Mouse (Mus musculus): ENCODE measurements around the gene Fsd1l. TPM values are rescaled to one million over a fixed set of nuclear protein-coding genes. Genes with fewer than 3 reads are reported as not detected.

Gene Fsd1l
- total and polyA plus RNA-seq, 3 experiments = 0.25 to 0.39 (median 0.26) TPM

- no peak overlapping the region for H3K4me3 ChIP-seq (replicated peaks in 1 of 3; ENCODE audit: low read depth in 2 of 3, low read length in 2 of 3, poor library complexity in 1 of 3)
- no peak overlapping the region for H3K4me2 ChIP-seq (ENCODE audit: insufficient read depth, low read depth, poor library complexity, severe bottlenecking)
- H3K4me1 ChIP-seq (ENCODE audit: control insufficient read depth in 1 of 2, insufficient read depth in 2 of 2) = peaks cover 7 to 15% of the 10 kb centered on the region in 2 experiments
- in situ Hi-C loops (cut with MboI; ENCODE audit: low pct_ligation_motif_present, low pct_unique_long_range_greater_than_20kb, low sequenced_read_pairs) (loop anchor here (10.0 kb wide), 1 partner anchor 95 kb away; the partner anchor contains the start of gene Fktn), dilution Hi-C loops (cut with MboI; ENCODE audit: extremely low pct_ligation_motif_present, extremely low pct_unique_long_range_greater_than_20kb, low sequenced_read_pairs) (no loop called here)
- H3K79me2 ChIP-seq (replicated peaks; ENCODE audit: control insufficient read depth, extremely low read depth, insufficient read depth, poor library complexity, severe bottlenecking) = no peaks in the 10 kb centered on the region
- no peaks in the 10 kb centered on the region for H3K27me3 ChIP-seq (replicated peaks)
- TF ChIP-seq ZC3H11A (IDR thresholded peaks at IDR 0.05; ENCODE audit: low read depth, low read length) (no peak), USF1 (IDR thresholded peaks at IDR 0.05; ENCODE audit: low read depth, low read length) (no peak), MAZ (IDR thresholded peaks at IDR 0.05; ENCODE audit: low read depth, low read length) (no peak), TCF12 (IDR thresholded peaks at IDR 0.05; ENCODE audit: low read depth, low read length) (no peak)
- no peaks in the 10 kb centered on the region for H3K9me3 ChIP-seq (replicated peaks; ENCODE audit: low read length)
- no peak for DNase-seq (ENCODE audit: extremely low read depth)
- H3K9ac ChIP-seq (ENCODE audit: insufficient read depth, low read depth) = no peak overlapping the region
- no peak overlapping the region for H3K27ac ChIP-seq (ENCODE audit: insufficient read depth, low read depth)
- H3K36me3 ChIP-seq (replicated peaks in 1 of 2; ENCODE audit: control insufficient read depth in 1 of 2, insufficient read depth in 1 of 2, low read length in 1 of 2) = no peaks in the 10 kb centered on the region
Observed at GRCm38 (mm10) chr4:53620104-53620503, 11.2 kb upstream of the Fsd1l start.

- no peaks in the 10 kb centered on the region for H3K36me3 ChIP-seq (replicated peaks in 1 of 2; ENCODE audit: control insufficient read depth in 1 of 2, insufficient read depth in 1 of 2, low read length in 1 of 2)
- peak; percentile 60 for DNase-seq (ENCODE audit: extremely low read depth)
- H3K79me2 ChIP-seq (replicated peaks; ENCODE audit: control insufficient read depth, extremely low read depth, insufficient read depth, poor library complexity, severe bottlenecking) = no peaks in the 10 kb centered on the region
- no peaks in the 10 kb centered on the region for H3K9me3 ChIP-seq (replicated peaks; ENCODE audit: low read length)
- in situ Hi-C loops (cut with MboI; ENCODE audit: low pct_ligation_motif_present, low pct_unique_long_range_greater_than_20kb, low sequenced_read_pairs) = loop anchor here (10.0 kb wide), 1 partner anchor 94 kb away; the partner anchor contains the start of gene Fktn
- no peaks in the 10 kb centered on the region for H3K27me3 ChIP-seq (replicated peaks)
- dilution Hi-C loops (cut with MboI; ENCODE audit: extremely low pct_ligation_motif_present, extremely low pct_unique_long_range_greater_than_20kb, low sequenced_read_pairs) = no loop called here
- no peak overlapping the region for H3K27ac ChIP-seq (ENCODE audit: insufficient read depth, low read depth)
- no peak overlapping the region for H3K4me3 ChIP-seq (replicated peaks in 1 of 3; ENCODE audit: low read depth in 2 of 3, low read length in 2 of 3, poor library complexity in 1 of 3)
- H3K9ac ChIP-seq (ENCODE audit: insufficient read depth, low read depth) = no peak overlapping the region
- H3K4me1 ChIP-seq (ENCODE audit: control insufficient read depth in 1 of 2, insufficient read depth in 2 of 2) = peaks cover 7 to 15% of the 10 kb centered on the region in 2 experiments
- H3K4me2 ChIP-seq (ENCODE audit: insufficient read depth, low read depth, poor library complexity, severe bottlenecking) = no peak overlapping the region
- TF ChIP-seq EP300 (IDR thresholded peaks at IDR 0.05; ENCODE audit: low read length) (peak; percentile 94), NELFE (IDR thresholded peaks at IDR 0.05; ENCODE audit: low read depth, low read length) (no peak), CHD2 (IDR thresholded peaks at IDR 0.05; ENCODE audit: low read length) (peak; percentile 26; the same call in 1 of the 2 replicates), JUND (conservative IDR thresholded peaks at IDR 0.05; ENCODE audit: low read depth, low read length) (peak; percentile 53; the same call in 1 of the 2 replicates), BHLHE40 (IDR thresholded peaks at IDR 0.05; ENCODE audit: low read depth, low read length) (peak; percentile 23), IRF4 (IDR thresholded peaks at IDR 0.05; ENCODE audit: low read depth, low read length) (peak; percentile 82), E2F4 (IDR thresholded peaks at IDR 0.05; ENCODE audit: insufficient replicate concordance, low read depth, low read length) (no peak)
Observed at GRCm38 (mm10) chr4:53621084-53621483, 10.2 kb upstream of the Fsd1l start.

GRCm38 (mm10) chr4:53621490-53621889, 9.8 kb upstream of the Fsd1l start:
- no peak for TF ChIP-seq KAT2A (IDR thresholded peaks at IDR 0.05; ENCODE audit: insufficient replicate concordance, low read length)
- TF ChIP-seq HCFC1 (IDR thresholded peaks at IDR 0.05; ENCODE audit: low read depth, low read length) = no peak
- TF ChIP-seq POLR2AphosphoS2 (IDR thresholded peaks at IDR 0.05; ENCODE audit: low read depth, low read length) = no peak
- no peak for TF ChIP-seq RAD21 (IDR thresholded peaks at IDR 0.05; ENCODE audit: low read depth, low read length)
- TF ChIP-seq EP300 (IDR thresholded peaks at IDR 0.05; ENCODE audit: low read length) = no peak
- TF ChIP-seq PAX5 (IDR thresholded peaks at IDR 0.05; ENCODE audit: low read length) = no peak
- no peak for TF ChIP-seq NRF1 (IDR thresholded peaks at IDR 0.05; ENCODE audit: low read depth, low read length)
- TF ChIP-seq ZMIZ1 (IDR thresholded peaks at IDR 0.05; ENCODE audit: low read depth, low read length) = no peak
- TF ChIP-seq ZNF384 (IDR thresholded peaks at IDR 0.05; ENCODE audit: low read depth, low read length) = no peak
- TF ChIP-seq CHD1 (IDR thresholded peaks at IDR 0.05; ENCODE audit: low read depth, low read length) = no peak
- no peak for TF ChIP-seq SIN3A (IDR thresholded peaks at IDR 0.05; ENCODE audit: low read length)
- no peak for TF ChIP-seq MAZ (IDR thresholded peaks at IDR 0.05; ENCODE audit: low read depth, low read length)
- no peak for TF ChIP-seq USF1 (IDR thresholded peaks at IDR 0.05; ENCODE audit: low read depth, low read length)
- no peak for TF ChIP-seq E2F4 (IDR thresholded peaks at IDR 0.05; ENCODE audit: insufficient replicate concordance, low read depth, low read length)
- TF ChIP-seq JUN (IDR thresholded peaks at IDR 0.05; ENCODE audit: insufficient read depth, low read depth, low read length) = no peak
- TF ChIP-seq TCF12 (IDR thresholded peaks at IDR 0.05; ENCODE audit: low read depth, low read length) = no peak
- TF ChIP-seq GABPA (IDR thresholded peaks at IDR 0.05; ENCODE audit: insufficient replicate concordance, low read depth, low read length) = no peak
- no peak for TF ChIP-seq ZKSCAN1 (IDR thresholded peaks at IDR 0.05; ENCODE audit: borderline replicate concordance, low read depth, low read length)
- TF ChIP-seq SMC3 (IDR thresholded peaks at IDR 0.05; ENCODE audit: low read depth, low read length) = no peak
- Histone ChIP-seq H3K4me2 (ENCODE audit: insufficient read depth, low read depth, poor library complexity, severe bottlenecking) (no peak overlapping the region), H3K79me2 (replicated peaks; ENCODE audit: control insufficient read depth, extremely low read depth, insufficient read depth, poor library complexity, severe bottlenecking) (no peaks in the 10 kb centered on the region), H3K27ac (ENCODE audit: insufficient read depth, low read depth) (no peak overlapping the region), H3K4me3 (replicated peaks in 1 of 3; ENCODE audit: low read depth in 2 of 3, low read length in 2 of 3, poor library complexity in 1 of 3) (no peak overlapping the region), H3K9ac (ENCODE audit: insufficient read depth, low read depth) (no peak overlapping the region), H3K27me3 (replicated peaks) (no peaks in the 10 kb centered on the region), H3K9me3 (replicated peaks; ENCODE audit: low read length) (no peaks in the 10 kb centered on the region), H3K36me3 (replicated peaks in 1 of 2; ENCODE audit: control insufficient read depth in 1 of 2, insufficient read depth in 1 of 2, low read length in 1 of 2) (no peaks in the 10 kb centered on the region), H3K4me1 (ENCODE audit: control insufficient read depth in 1 of 2, insufficient read depth in 2 of 2) (peaks cover 7 to 15% of the 10 kb centered on the region in 2 experiments)
- in situ Hi-C loops (cut with MboI; ENCODE audit: low pct_ligation_motif_present, low pct_unique_long_range_greater_than_20kb, low sequenced_read_pairs) = loop anchor here (10.0 kb wide), 1 partner anchor 93 kb away; the partner anchor contains the start of gene Fktn
- DNase-seq (ENCODE audit: extremely low read depth) = no peak
- dilution Hi-C loops (cut with MboI; ENCODE audit: extremely low pct_ligation_motif_present, extremely low pct_unique_long_range_greater_than_20kb, low sequenced_read_pairs) = no loop called here

Data from CH12.LX (cell line).